11 mouse cellular contexts compared by ENCODE assay signal in genomic region chr13:51434460-51434859, GRCm38 (mm10). TPM values are rescaled to one million over a fixed set of nuclear protein-coding genes. Genes with fewer than 3 reads are reported as not detected.
A peak's percentile ranks its signal among the peaks of the same experiment; 100 is the strongest.
DNase-seq lines count a peak whose midpoint lies in the region; ATAC-seq and TF ChIP-seq lines count a peak whose summit lies in the region.
"Had no signal": no experiment of that assay in that cellular context is flagged by ENCODE, and none has a peak within 500 bp of the region (broad histone marks: within the 10 kb centered on the region; RNA-seq: fewer than 3 reads in every experiment).

No protein-coding gene starts in this region.

- H3K27ac ChIP-seq in liver, postnatal 0 days (ENCODE audit: low read depth), result no peak overlapping the region
- H3K27ac ChIP-seq in limb, embryonic 10.5 days, result no peak overlapping the region
- H3K27ac ChIP-seq in liver, embryonic 12.5 days, result no peak overlapping the region

- H3K9me3 ChIP-seq in liver, postnatal 0 days (ENCODE audit: low read length), result no peaks in the 10 kb centered on the region
- H3K9me3 ChIP-seq in limb, embryonic 10.5 days (replicated peaks), result no peaks in the 10 kb centered on the region
- no peaks in the 10 kb centered on the region for H3K9me3 ChIP-seq in liver, embryonic 12.5 days (replicated peaks)

- H3K36me3 ChIP-seq in liver, postnatal 0 days (replicated peaks; ENCODE audit: insufficient read depth, low read length), result no peaks in the 10 kb centered on the region
- H3K36me3 ChIP-seq in limb, embryonic 10.5 days, result no peaks in the 10 kb centered on the region
- no peaks in the 10 kb centered on the region for H3K36me3 ChIP-seq in liver, embryonic 12.5 days

- H3K9ac ChIP-seq in liver, postnatal 0 days (replicated peaks), result no peak overlapping the region
- H3K9ac ChIP-seq in liver, embryonic 12.5 days, result no peak overlapping the region

- no peak overlapping the region for H3K4me3 ChIP-seq in liver, postnatal 0 days (ENCODE audit: low read depth, low read length)
- H3K4me3 ChIP-seq in limb, embryonic 10.5 days, result no peak overlapping the region
- no peak overlapping the region for H3K4me3 ChIP-seq in liver, embryonic 12.5 days

- TF ChIP-seq CTCF in liver, postnatal 0 days (IDR thresholded peaks at IDR 0.05; ENCODE audit: low read depth), result peak; percentile 55

- ATAC-seq in cerebellum, adult (ENCODE audit: insufficient number of reproducible peaks, low FRiP score, low TSS enrichment), result peak; percentile 36; the same call in 1 of the 2 replicates
- no peak for ATAC-seq in liver, postnatal 0 days
- no peak for ATAC-seq in liver, embryonic 12.5 days
- ATAC-seq: forebrain, embryonic 16.5 days had no signal

- H3K27me3 ChIP-seq in liver, postnatal 0 days (ENCODE audit: insufficient read depth, low read length), result no peaks in the 10 kb centered on the region
- H3K27me3 ChIP-seq in limb, embryonic 10.5 days (ENCODE audit: low read depth, poor library complexity, severe bottlenecking), result no peaks in the 10 kb centered on the region
- no peaks in the 10 kb centered on the region for H3K27me3 ChIP-seq in liver, embryonic 12.5 days (replicated peaks)

- TF ChIP-seq EP300 in liver, postnatal 0 days (IDR thresholded peaks at IDR 0.05; ENCODE audit: low read depth), result no peak

- 48% methylated on average over 2 of the region's 2 CpGs for WGBS in liver, postnatal 0 days (ENCODE audit: insufficient replicate concordance)
- 61% methylated on average over 2 of the region's 2 CpGs for WGBS in limb, embryonic 10.5 days
- WGBS in liver, embryonic 12.5 days (ENCODE audit: insufficient replicate concordance), result 54% methylated on average over 2 of the region's 2 CpGs

- no peak overlapping the region for H3K4me2 ChIP-seq in liver, postnatal 0 days (ENCODE audit: low read depth, low read length)
- H3K4me2 ChIP-seq in liver, embryonic 12.5 days, result no peak overlapping the region

- no peak for DNase-seq in cerebellum, adult 18-20 months
- no peak for DNase-seq in liver, postnatal 0 days
- DNase-seq in liver (no peak), ZHBTc4 (ENCODE audit: low read depth, low spot score) (peak; percentile 67)
- peak; percentile 55 for DNase-seq in limb, embryonic 10.5 days (ENCODE audit: low spot score)
- no peak for DNase-seq in T-cell, adult 2 months (ENCODE audit: low spot score)
- DNase-seq: adrenal gland, postnatal 10 days; heart, postnatal 14 days had no signal

- H3K4me1 ChIP-seq in liver, postnatal 0 days (ENCODE audit: insufficient read depth), result no peaks in the 10 kb centered on the region
- 0 out of 2 replicates have a peak, but pooled peaks cover 10% of the 10 kb centered on the region for H3K4me1 ChIP-seq in limb, embryonic 10.5 days
- no peaks in the 10 kb centered on the region for H3K4me1 ChIP-seq in liver, embryonic 12.5 days

RNA-seq across cellular contexts. Expression of gene S1pr3, which starts 26.0 kb away (rescaled TPM):
- 1.3 and 1.4 TPM in 2 replicates for polyA plus RNA-seq in liver, postnatal 0 days (2015; fragmentation: Nextera tagmentation; extraction: Ambion mirVana)
- polyA plus RNA-seq in limb, embryonic 10.5 days (2016; fragmentation: Nextera tagmentation; extraction: Ambion mirVana), result 79.5 and 123 TPM in 2 replicates
- 4.8 and 5.5 TPM in 2 replicates for polyA plus RNA-seq in liver, embryonic 12.5 days (2016; fragmentation: Nextera tagmentation; extraction: Ambion mirVana)

Comparison
In these comparisons a context has a peak if more than half of its experiments do, and no peak if none do; other contexts are left out.
1. DNase-seq: peak in ZHBTc4 (single experiment) and limb, embryonic 10.5 days (single experiment); none in cerebellum, adult 18-20 months (0 of 2), liver, postnatal 0 days (single experiment), liver (single experiment) and T-cell, adult 2 months (single experiment).
2. RNA of gene S1pr3, which starts 26.0 kb away (polyA plus RNA-seq): 79.5 to 123 TPM in limb, embryonic 10.5 days; 4.8 to 5.5 TPM in liver, embryonic 12.5 days and 1.3 to 1.4 TPM in liver, postnatal 0 days; every median in the first group is over 10 times any median in the second.